ENCODE assay signal across 8 mouse cellular contexts in genomic region chr1:74067866-74068265, GRCm38 (mm10). TPM values are rescaled to one million over a fixed set of nuclear protein-coding genes. Genes with fewer than 3 reads are reported as not detected.
DNase-seq lines count a peak whose midpoint lies in the region; ATAC-seq and TF ChIP-seq lines count a peak whose summit lies in the region.

No protein-coding gene starts in this region.

- H3K79me2 ChIP-seq in heart, adult 2 months (replicated peaks; ENCODE audit: control insufficient read depth, insufficient read depth, low read length): no peaks in the 10 kb centered on the region

- DNase-seq in heart, adult 2 months: no peak
- DNase-seq in heart, postnatal 36 days: no peak
- DNase-seq in R1 (ENCODE audit: low read depth, low spot score): peak; percentile 33
- DNase-seq in embryo, embryonic 9.5 days (ENCODE audit: extremely low spot score): no peak
- no peak for DNase-seq in right cerebral cortex, adult 18-20 months
- DNase-seq in right cerebral cortex, postnatal 10 days (ENCODE audit: low spot score in 2 of 2): no peak

- H3K9me3 ChIP-seq in hindbrain, embryonic 15.5 days: no peaks in the 10 kb centered on the region
- no peaks in the 10 kb centered on the region for H3K9me3 ChIP-seq in midbrain, embryonic 15.5 days

- TF ChIP-seq POLR2A in heart, adult 2 months (IDR thresholded peaks at IDR 0.05; ENCODE audit: insufficient read depth, low read depth, low read length): no peak

- H3K9ac ChIP-seq in heart, adult 2 months (ENCODE audit: low read depth, low read length): peak overlapping the region; percentile 95
- no peak overlapping the region for H3K9ac ChIP-seq in hindbrain, embryonic 15.5 days
- no peak overlapping the region for H3K9ac ChIP-seq in midbrain, embryonic 15.5 days

- intact Hi-C loops in heart, adult 2 months (cut with DNase I): loop anchor here (2.0 kb wide), 2 partner anchors 19 to 31 kb away; no protein-coding TSS in a partner anchor
- intact Hi-C loops in heart, postnatal 36 days (cut with DNase I): no loop called here

- H3K4me2 ChIP-seq in hindbrain, embryonic 15.5 days: peak overlapping the region; percentile 57
- H3K4me2 ChIP-seq in midbrain, embryonic 15.5 days: peak overlapping the region; percentile 54

- no peak for TF ChIP-seq CTCF in heart, adult 2 months (IDR thresholded peaks at IDR 0.05)

- no peak for TF ChIP-seq EP300 in heart, adult 2 months (IDR thresholded peaks at IDR 0.05; ENCODE audit: insufficient read depth, low read depth, low read length)

- H3K4me1 ChIP-seq in heart, adult 2 months (ENCODE audit: control insufficient read depth, insufficient read depth, low read length): peaks cover 25% of the 10 kb centered on the region
- H3K4me1 ChIP-seq in hindbrain, embryonic 15.5 days (replicated peaks): peaks cover 15% of the 10 kb centered on the region
- peaks cover 10% of the 10 kb centered on the region for H3K4me1 ChIP-seq in midbrain, embryonic 15.5 days

- peak overlapping the region; percentile 92 for H3K27ac ChIP-seq in heart, adult 2 months
- H3K27ac ChIP-seq in hindbrain, embryonic 15.5 days (replicated peaks): no peak overlapping the region
- no peak overlapping the region for H3K27ac ChIP-seq in midbrain, embryonic 15.5 days

- no peaks in the 10 kb centered on the region for H3K27me3 ChIP-seq in heart, adult 2 months (ENCODE audit: control insufficient read depth, insufficient read depth, low read length)
- peaks cover 3% of the 10 kb centered on the region; the same call in 1 of the 2 replicates for H3K27me3 ChIP-seq in hindbrain, embryonic 15.5 days
- H3K27me3 ChIP-seq in midbrain, embryonic 15.5 days (replicated peaks): no peaks in the 10 kb centered on the region

- WGBS in heart, adult 2 months: 36% methylated on average over 14 of the region's 14 CpGs
- 30% methylated on average over 14 of the region's 14 CpGs for WGBS in hindbrain, embryonic 15.5 days
- 23% methylated on average over 14 of the region's 14 CpGs for WGBS in midbrain, embryonic 15.5 days

- peaks cover 10% of the 10 kb centered on the region for H3K36me3 ChIP-seq in heart, adult 2 months (ENCODE audit: control insufficient read depth, insufficient read depth, low read length)
- H3K36me3 ChIP-seq in hindbrain, embryonic 15.5 days: no peaks in the 10 kb centered on the region
- H3K36me3 ChIP-seq in midbrain, embryonic 15.5 days (replicated peaks): no peaks in the 10 kb centered on the region

- H3K4me3 ChIP-seq in heart, adult 2 months: peak overlapping the region; percentile 70
- H3K4me3 ChIP-seq in hindbrain, embryonic 15.5 days: no peak overlapping the region
- 0 out of 2 replicates have a peak overlapping the region, but pooled peaks have one; percentile 22 for H3K4me3 ChIP-seq in midbrain, embryonic 15.5 days

- no peak for ATAC-seq in hindbrain, embryonic 15.5 days (ENCODE audit: low FRiP score, low read depth)
- ATAC-seq in midbrain, embryonic 15.5 days (replicated peaks): no peak

RNA-seq across cellular contexts. Expression of gene Tns1, which starts 56.4 kb away (rescaled TPM):
- total RNA-seq in heart, adult 2 months (2021): 100 to 1,000 TPM; 629 to 748 TPM
- 329 and 365 TPM in 2 replicates for polyA plus RNA-seq in heart, adult 2 months (2012; rRNA removed)
- 100 to 1,000 TPM; 672 to 786 TPM for total RNA-seq in heart, postnatal 36 days (2021)
- 13.5 and 14.0 TPM in 2 replicates for polyA plus RNA-seq in hindbrain, embryonic 15.5 days (2015; fragmentation: Nextera tagmentation; extraction: Ambion mirVana)
- 12.5 and 15.2 TPM in 2 replicates for polyA plus RNA-seq in midbrain, embryonic 15.5 days (2015; fragmentation: Nextera tagmentation; extraction: Ambion mirVana)

RNA-seq across cellular contexts. Expression of gene Rufy4, which starts 57.5 kb away (rescaled TPM):
- 1 to 10 TPM; 1.1 to 1.2 TPM for total RNA-seq in heart, adult 2 months (2021)
- 0.59 and 1.0 TPM in 2 replicates for polyA plus RNA-seq in heart, adult 2 months (2012; rRNA removed)
- 1 to 10 TPM in 1 of 2 experiments, under 1 TPM in 1; 0.69 to 1.2 TPM for total RNA-seq in heart, postnatal 36 days (2021)
- polyA plus RNA-seq in hindbrain, embryonic 15.5 days (2015; fragmentation: Nextera tagmentation; extraction: Ambion mirVana): 0.24 and 0.30 TPM in 2 replicates
- polyA plus RNA-seq in midbrain, embryonic 15.5 days (2015; fragmentation: Nextera tagmentation; extraction: Ambion mirVana): 0.15 and 0.25 TPM in 2 replicates

Comparison
In these comparisons a context has a peak if more than half of its experiments do, and no peak if none do; other contexts are left out.
1. RNA of gene Tns1, which starts 56.4 kb away (polyA plus RNA-seq): 329 to 365 TPM in heart, adult 2 months; 12.5 to 15.2 TPM in midbrain, embryonic 15.5 days and 13.5 to 14.0 TPM in hindbrain, embryonic 15.5 days; every median in the first group is over 10 times any median in the second.